Mouse (Mus musculus): ENCODE measurements around the gene Gm20388. TPM values are rescaled to one million over a fixed set of nuclear protein-coding genes. Genes with fewer than 3 reads are reported as not detected.

Gene Gm20388
- polyA plus RNA-seq, 1 experiment, result 18.7 TPM

DNA sequence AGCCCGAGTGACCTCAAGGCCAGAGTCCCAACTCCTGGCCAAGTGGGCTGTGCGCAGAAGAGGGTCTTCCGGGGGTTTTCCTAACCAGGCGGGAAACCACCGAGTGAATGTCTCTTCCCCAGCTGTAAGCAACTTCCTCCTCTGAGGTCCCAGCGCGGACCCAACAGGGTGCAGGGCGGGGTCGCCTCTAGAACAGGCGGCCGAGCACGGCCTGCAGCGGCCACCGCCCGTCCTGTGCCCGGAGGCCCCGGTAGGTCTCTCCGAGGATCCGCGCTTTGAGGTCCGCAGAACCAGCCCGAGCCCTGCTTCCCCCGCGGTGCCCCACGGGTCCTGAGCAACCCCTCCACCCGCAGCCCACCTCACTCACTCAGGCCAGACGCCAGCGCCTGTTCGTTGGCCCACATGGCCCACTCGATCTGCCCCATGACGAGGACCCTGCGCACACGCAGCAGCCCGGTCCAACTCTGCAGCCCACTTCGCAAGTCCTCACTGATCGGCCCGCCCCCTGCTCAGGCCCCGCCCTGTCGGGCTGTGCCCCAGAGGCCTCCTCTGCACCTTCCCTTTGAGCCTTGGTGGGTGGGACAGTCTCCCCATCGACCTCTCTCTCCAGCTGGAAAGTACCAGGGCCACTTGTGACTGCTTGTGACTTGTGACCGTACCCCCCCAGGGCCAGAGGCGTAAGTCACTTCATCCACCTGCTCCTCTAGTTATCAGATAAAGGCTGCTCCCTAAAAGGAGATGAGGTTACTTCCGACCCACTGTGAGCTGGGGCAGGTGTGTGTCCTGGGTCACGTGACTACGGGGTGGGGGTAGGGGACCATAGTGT lies 2522.0 kb downstream of the Gm20388 start, which contains the start of gene Cyba:
TSS of gene Cyba (minus strand) at position 488 of the 826 bp plus-strand sequence.
- Histone ChIP-seq H3K27me3 (ENCODE audit: control insufficient read depth, insufficient read depth, low read length) (no peaks in the 10 kb centered on the region), H3K4me3 (replicated peaks; ENCODE audit: insufficient read depth, low read depth, low read length) (no peak within 1 kb of the TSS), H3K27ac (ENCODE audit: insufficient read depth, low read length) (no peak within 1 kb of the TSS), H3K4me1 (ENCODE audit: control insufficient read depth, insufficient read depth, low read length) (no peaks in the 10 kb centered on the region; the same call in 1 of the 2 replicates)
- WGBS, result 25% methylated on average over 45 of the region's 45 CpGs
- DNase-seq, result no peak
- TF ChIP-seq CTCF (IDR thresholded peaks at IDR 0.05; ENCODE audit: borderline replicate concordance, insufficient read depth, low read depth, low read length) (no peak), POLR2A (IDR thresholded peaks at IDR 0.05; ENCODE audit: borderline replicate concordance, insufficient read depth, low read length) (no peak)

DNA sequence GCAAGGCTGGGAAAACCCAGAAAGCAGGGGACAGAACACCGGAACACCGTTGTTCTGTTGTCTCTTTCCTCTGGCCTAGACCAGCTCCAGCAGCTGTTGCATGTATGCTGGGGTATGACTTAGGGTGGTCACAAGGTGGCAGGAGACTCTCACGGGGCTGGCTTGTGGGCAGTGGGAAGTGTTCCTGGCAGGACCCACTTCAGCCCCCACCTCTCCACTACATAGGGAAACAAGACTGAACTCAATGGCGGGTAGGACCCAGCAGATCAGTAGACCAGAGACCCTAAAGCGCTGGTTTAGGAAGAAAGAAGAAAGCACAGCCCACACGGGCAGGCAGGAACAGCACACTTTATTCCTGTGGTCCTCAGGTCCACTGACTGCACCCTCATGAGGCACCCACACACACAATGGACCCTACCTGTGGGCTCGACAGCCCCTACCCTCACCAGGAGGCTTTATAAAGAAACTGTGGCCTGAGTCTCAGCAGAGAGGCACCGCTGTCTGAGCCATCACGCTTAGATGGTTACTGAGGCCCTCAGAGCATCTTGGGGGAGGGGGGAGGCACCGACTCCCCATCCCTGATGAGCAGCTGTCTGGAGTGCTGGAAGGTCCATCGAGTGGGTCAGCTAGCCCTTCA lies 2522.7 kb downstream of the Gm20388 start:
- TF ChIP-seq CTCF (IDR thresholded peaks at IDR 0.05; ENCODE audit: borderline replicate concordance, insufficient read depth, low read depth, low read length) (no peak), POLR2A (IDR thresholded peaks at IDR 0.05; ENCODE audit: borderline replicate concordance, insufficient read depth, low read length) (no peak)
- Histone ChIP-seq H3K27ac (ENCODE audit: insufficient read depth, low read length) (no peak overlapping the region), H3K27me3 (ENCODE audit: control insufficient read depth, insufficient read depth, low read length) (no peaks in the 10 kb centered on the region), H3K4me3 (replicated peaks; ENCODE audit: insufficient read depth, low read depth, low read length) (no peak overlapping the region), H3K4me1 (ENCODE audit: control insufficient read depth, insufficient read depth, low read length) (peaks cover 3% of the 10 kb centered on the region)
- no peak for DNase-seq
- 67% methylated on average over 11 of the region's 11 CpGs for WGBS

DNA sequence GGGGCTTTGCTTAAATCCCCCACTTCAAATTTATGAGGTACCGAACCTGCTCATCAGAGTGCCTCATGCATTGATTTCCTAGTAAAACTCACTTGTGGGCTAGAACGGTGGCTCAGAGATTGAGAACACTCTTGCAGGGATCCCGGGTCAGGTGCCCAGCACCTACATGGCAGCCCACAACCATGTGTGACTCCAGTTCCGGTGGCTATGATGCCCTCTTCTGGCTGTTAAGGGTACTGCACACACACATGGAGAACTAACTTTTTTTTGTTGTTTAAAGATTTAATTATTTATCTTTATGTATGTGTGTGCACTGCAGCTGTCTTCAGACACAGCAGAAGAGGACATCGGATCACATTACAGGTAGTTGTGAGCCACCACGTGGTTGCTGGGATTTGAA lies 2524.7 kb downstream of the Gm20388 start:
- 96% methylated on average over 6 of the region's 6 CpGs for WGBS

DNA sequence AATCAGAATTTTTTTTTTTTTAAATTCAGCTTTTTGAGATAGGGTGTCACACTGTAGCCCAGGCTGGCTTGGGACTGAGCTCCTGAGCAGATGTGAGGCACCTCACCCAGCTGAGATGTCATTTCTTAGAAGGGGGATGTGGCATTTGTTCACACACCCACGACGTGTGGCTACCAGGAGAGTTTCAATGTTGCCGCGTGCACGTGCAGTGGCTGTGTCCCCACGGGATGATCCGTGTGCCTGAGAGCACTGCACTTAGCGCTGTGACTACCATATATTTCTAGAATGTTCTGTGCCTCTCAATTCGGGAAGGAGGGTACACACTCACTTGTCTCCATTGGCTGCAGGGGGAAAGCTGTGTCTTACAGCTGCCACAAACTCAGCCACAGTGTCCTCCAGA lies 2525.5 kb downstream of the Gm20388 start:
- no peak for DNase-seq
- Histone ChIP-seq H3K4me1 (ENCODE audit: control insufficient read depth, insufficient read depth, low read length) (peaks cover 27% of the 10 kb centered on the region), H3K27me3 (ENCODE audit: control insufficient read depth, insufficient read depth, low read length) (no peaks in the 10 kb centered on the region), H3K4me3 (replicated peaks; ENCODE audit: insufficient read depth, low read depth, low read length) (no peak overlapping the region), H3K27ac (ENCODE audit: insufficient read depth, low read length) (no peak overlapping the region)
- WGBS, result 92% methylated on average over 9 of the region's 9 CpGs
- TF ChIP-seq POLR2A (IDR thresholded peaks at IDR 0.05; ENCODE audit: borderline replicate concordance, insufficient read depth, low read length) (no peak), CTCF (IDR thresholded peaks at IDR 0.05; ENCODE audit: borderline replicate concordance, insufficient read depth, low read depth, low read length) (no peak)

More for the DNA sequence above, 2524.7 kb downstream of the Gm20388 start:
- no peak for DNase-seq
- no peak overlapping the region for H3K27ac ChIP-seq (ENCODE audit: insufficient read depth, low read length)
- TF ChIP-seq CTCF (IDR thresholded peaks at IDR 0.05; ENCODE audit: borderline replicate concordance, insufficient read depth, low read depth, low read length), result peak; percentile 39; the same call in 1 of the 2 replicates
- no peak for TF ChIP-seq POLR2A (IDR thresholded peaks at IDR 0.05; ENCODE audit: borderline replicate concordance, insufficient read depth, low read length)
- H3K4me1 ChIP-seq (ENCODE audit: control insufficient read depth, insufficient read depth, low read length), result peaks cover 23% of the 10 kb centered on the region
- no peaks in the 10 kb centered on the region for H3K27me3 ChIP-seq (ENCODE audit: control insufficient read depth, insufficient read depth, low read length)
- no peak overlapping the region for H3K4me3 ChIP-seq (replicated peaks; ENCODE audit: insufficient read depth, low read depth, low read length)

DNA sequence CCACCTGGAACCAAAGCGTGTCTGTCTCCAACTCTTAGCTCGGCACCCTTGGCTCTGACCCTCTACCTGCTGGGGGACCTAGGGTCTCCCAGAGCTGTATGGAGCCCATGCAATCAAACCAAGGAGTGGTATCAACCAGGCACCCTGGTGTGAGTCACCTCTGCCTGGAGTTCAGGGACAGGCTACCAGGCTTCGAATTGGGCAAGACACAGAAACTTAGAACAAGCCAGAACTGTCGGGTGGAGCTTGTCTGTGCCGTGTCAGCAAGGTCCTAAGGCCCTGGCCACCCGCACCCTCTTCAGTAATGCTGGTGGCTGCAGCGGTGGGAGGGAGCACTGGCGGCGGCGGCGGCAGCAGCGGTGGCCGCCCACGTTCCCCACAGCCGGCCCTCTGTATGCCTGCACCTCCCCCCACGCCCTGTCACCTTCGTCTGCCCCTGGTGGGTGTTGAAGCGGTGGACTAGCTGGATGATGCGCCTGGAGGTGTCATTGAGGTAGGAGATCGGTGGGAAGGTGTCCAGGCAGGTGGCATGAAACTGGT lies 2526.0 kb downstream of the Gm20388 start:
- 91% methylated on average over 20 of the region's 20 CpGs for WGBS
- H3K27ac ChIP-seq (ENCODE audit: insufficient read depth, low read length), result no peak overlapping the region
- no peaks in the 10 kb centered on the region for H3K27me3 ChIP-seq (ENCODE audit: control insufficient read depth, insufficient read depth, low read length)
- peaks cover 30% of the 10 kb centered on the region for H3K4me1 ChIP-seq (ENCODE audit: control insufficient read depth, insufficient read depth, low read length)
- DNase-seq, result no peak
- no peak overlapping the region for H3K4me3 ChIP-seq (replicated peaks; ENCODE audit: insufficient read depth, low read depth, low read length)
- TF ChIP-seq CTCF (IDR thresholded peaks at IDR 0.05; ENCODE audit: borderline replicate concordance, insufficient read depth, low read depth, low read length), result no peak

DNA sequence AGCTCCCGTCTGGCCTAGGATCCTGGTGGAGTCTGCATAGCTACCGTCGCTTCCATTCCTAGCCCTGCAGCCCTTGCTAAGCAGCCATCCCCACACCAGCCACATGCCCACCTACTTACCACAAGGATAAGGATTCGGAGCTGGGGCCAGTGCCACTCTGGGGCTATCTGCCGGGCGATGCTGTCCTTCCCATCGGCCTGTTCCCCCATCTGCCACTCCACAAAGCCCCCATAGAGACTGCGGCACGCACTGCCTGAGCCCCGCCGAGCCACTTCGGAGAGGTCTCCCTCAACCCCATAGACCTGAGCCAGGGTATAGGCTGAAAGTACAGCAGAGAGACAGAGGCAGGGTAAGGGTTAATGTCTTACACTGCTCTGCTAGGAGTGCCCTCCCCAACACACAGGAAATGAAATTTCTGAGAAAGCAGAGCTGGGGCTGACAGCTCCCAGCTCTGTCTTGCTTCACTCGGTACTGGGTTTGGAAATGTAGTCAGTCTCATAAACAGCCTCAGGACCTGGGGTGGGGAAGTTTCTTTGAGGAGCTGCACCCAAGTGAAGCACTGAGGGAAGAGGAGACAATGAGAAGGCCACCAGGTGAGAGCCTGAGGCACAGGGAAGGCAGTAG lies 2527.2 kb downstream of the Gm20388 start:
- no peak overlapping the region for H3K27ac ChIP-seq (ENCODE audit: insufficient read depth, low read length)
- 88% methylated on average over 13 of the region's 13 CpGs for WGBS
- no peaks in the 10 kb centered on the region for H3K27me3 ChIP-seq (ENCODE audit: control insufficient read depth, insufficient read depth, low read length)
- H3K4me3 ChIP-seq (replicated peaks; ENCODE audit: insufficient read depth, low read depth, low read length), result no peak overlapping the region
- DNase-seq, result no peak
- TF ChIP-seq POLR2A (IDR thresholded peaks at IDR 0.05; ENCODE audit: borderline replicate concordance, insufficient read depth, low read length), result no peak
- TF ChIP-seq CTCF (IDR thresholded peaks at IDR 0.05; ENCODE audit: borderline replicate concordance, insufficient read depth, low read depth, low read length), result no peak
- H3K4me1 ChIP-seq (ENCODE audit: control insufficient read depth, insufficient read depth, low read length), result peaks cover 30% of the 10 kb centered on the region

DNA sequence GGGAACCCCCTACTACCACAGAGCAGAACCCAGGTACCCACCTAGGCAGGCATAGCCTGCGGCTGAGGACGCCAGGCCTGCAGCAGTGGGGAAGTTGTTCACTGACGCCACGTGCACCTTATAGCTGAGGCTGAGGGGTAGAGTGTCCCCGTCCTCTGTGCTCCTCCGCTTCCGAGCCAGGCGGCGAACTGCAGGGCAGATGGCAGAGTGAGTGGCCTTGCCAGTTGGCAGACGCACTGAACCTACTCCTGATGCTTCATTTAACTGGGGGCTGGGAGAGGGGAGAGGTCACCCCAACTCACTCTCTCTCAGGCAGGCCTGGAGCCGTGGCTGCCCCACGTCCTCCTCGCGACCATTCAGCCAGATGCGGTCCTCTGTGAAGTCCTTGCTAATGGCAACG lies 2528.7 kb downstream of the Gm20388 start:
- H3K4me1 ChIP-seq (ENCODE audit: control insufficient read depth, insufficient read depth, low read length), result peaks cover 30% of the 10 kb centered on the region
- DNase-seq, result peak; percentile 83 to 85
- WGBS, result 19% methylated on average over 16 of the region's 16 CpGs
- peak overlapping the region; percentile 26 for H3K27ac ChIP-seq (ENCODE audit: insufficient read depth, low read length)
- H3K27me3 ChIP-seq (ENCODE audit: control insufficient read depth, insufficient read depth, low read length), result no peaks in the 10 kb centered on the region
- TF ChIP-seq POLR2A (IDR thresholded peaks at IDR 0.05; ENCODE audit: borderline replicate concordance, insufficient read depth, low read length) (no peak), CTCF (IDR thresholded peaks at IDR 0.05; ENCODE audit: borderline replicate concordance, insufficient read depth, low read depth, low read length) (no peak)
- H3K4me3 ChIP-seq (replicated peaks; ENCODE audit: insufficient read depth, low read depth, low read length), result no peak overlapping the region
